Mouse (Mus musculus): ENCODE results near the gene Jam3. TPM values are rescaled to one million over a fixed set of nuclear protein-coding genes. Genes with fewer than 3 reads are reported as not detected.

The Jam3 gene
- polyA plus RNA-seq, 1 experiment, result 10.7 TPM

DNA sequence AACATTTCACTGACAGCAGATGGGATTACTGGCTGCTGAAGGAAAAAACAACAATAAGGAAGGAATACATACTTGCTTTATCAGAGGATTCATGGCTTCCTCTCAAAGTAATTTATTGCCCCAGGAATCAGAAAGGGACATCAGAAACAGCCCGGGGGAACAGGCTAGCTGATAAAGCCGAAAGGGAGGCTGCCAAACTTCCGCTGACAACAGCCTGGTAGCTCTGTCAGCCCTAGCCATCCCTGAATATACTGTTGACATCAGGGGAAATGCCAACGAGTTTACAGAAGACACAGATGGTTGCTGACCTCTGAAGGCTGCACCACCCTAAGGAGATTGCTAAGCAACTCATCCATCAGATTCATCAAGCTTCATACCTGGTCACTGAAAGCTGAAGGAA is 26.6 kb downstream of the Jam3 start:
- TF ChIP-seq CTCF (IDR thresholded peaks at IDR 0.05; ENCODE audit: insufficient read depth, low read length) (no peak), POLR2A (IDR thresholded peaks at IDR 0.05; ENCODE audit: borderline replicate concordance, extremely low read depth, low read depth, low read length) (no peak)
- no peak overlapping the region for H3K4me3 ChIP-seq (replicated peaks; ENCODE audit: extremely low read depth, low read depth, low read length)
- WGBS, result 43% methylated on average over 4 of the region's 4 CpGs
- H3K4me1 ChIP-seq (ENCODE audit: control insufficient read depth, insufficient read depth, low read length), result no peaks in the 10 kb centered on the region
- no peak for DNase-seq

GRCm38 (mm10) chr9:27126543-27126942 is 28.7 kb downstream of the Jam3 start:
- WGBS, result 91% methylated on average over 6 of the region's 6 CpGs
- DNase-seq, result no peak
- H3K4me1 ChIP-seq (ENCODE audit: control insufficient read depth, insufficient read depth, low read length), result no peaks in the 10 kb centered on the region
- H3K4me3 ChIP-seq (replicated peaks; ENCODE audit: extremely low read depth, low read depth, low read length), result no peak overlapping the region
- no peak for TF ChIP-seq CTCF (IDR thresholded peaks at IDR 0.05; ENCODE audit: insufficient read depth, low read length)
- no peak for TF ChIP-seq POLR2A (IDR thresholded peaks at IDR 0.05; ENCODE audit: borderline replicate concordance, extremely low read depth, low read depth, low read length)

DNA sequence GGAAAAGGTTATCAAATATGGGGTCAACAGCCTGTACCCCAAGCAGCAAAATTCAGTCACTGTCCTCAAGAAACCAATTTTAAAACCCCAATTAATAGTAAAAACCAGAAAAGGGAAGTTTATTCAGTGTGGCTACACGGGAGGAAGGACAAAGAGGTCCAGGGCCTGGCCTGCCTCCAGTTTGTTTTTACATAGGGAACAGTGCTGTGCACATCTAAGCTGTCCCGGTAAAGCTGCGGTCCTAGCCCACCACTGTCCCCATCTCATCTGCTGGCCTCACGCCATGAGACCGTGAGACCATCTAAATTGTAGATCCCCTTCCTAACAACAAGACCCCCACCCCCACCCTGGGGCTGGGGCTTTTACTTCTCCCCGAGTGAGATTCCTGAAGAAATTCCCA is 29.8 kb downstream of the Jam3 start:
- DNase-seq, result no peak
- TF ChIP-seq CTCF (IDR thresholded peaks at IDR 0.05; ENCODE audit: insufficient read depth, low read length) (no peak), POLR2A (IDR thresholded peaks at IDR 0.05; ENCODE audit: borderline replicate concordance, extremely low read depth, low read depth, low read length) (no peak)
- H3K4me1 ChIP-seq (ENCODE audit: control insufficient read depth, insufficient read depth, low read length), result no peaks in the 10 kb centered on the region
- no peak overlapping the region for H3K4me3 ChIP-seq (replicated peaks; ENCODE audit: extremely low read depth, low read depth, low read length)
- WGBS, result 39% methylated on average over 6 of the region's 6 CpGs

- Histone ChIP-seq H3K4me1 (ENCODE audit: control insufficient read depth, insufficient read depth, low read length) (no peaks in the 10 kb centered on the region), H3K4me3 (replicated peaks; ENCODE audit: extremely low read depth, low read depth, low read length) (no peak overlapping the region)
- WGBS, result 63% methylated on average over 2 of the region's 2 CpGs
- TF ChIP-seq POLR2A (IDR thresholded peaks at IDR 0.05; ENCODE audit: borderline replicate concordance, extremely low read depth, low read depth, low read length), result no peak
- no peak for TF ChIP-seq CTCF (IDR thresholded peaks at IDR 0.05; ENCODE audit: insufficient read depth, low read length)
- no peak for DNase-seq
Measured at GRCm38 (mm10) chr9:27123947-27124346, 31.3 kb downstream of the Jam3 start.

DNA sequence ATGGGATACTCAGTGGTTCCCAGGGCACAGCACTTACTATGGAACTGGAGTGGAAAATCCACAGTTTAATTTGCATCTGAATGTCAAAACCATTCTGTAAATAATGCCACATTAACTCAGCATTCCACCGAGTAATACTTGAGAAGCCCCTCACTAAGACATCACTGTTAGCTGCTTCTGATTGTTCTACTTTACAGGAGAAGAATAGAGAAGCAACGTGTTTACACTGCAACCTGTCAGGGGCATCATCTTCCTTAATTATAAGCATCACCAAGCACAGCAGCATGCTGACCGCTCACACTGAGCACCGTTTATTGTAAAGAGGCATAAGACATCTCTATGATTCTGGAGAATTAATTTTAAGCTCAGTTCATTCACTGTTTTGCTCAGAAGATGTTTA is 32.3 kb downstream of the Jam3 start:
- no peak for TF ChIP-seq POLR2A (IDR thresholded peaks at IDR 0.05; ENCODE audit: borderline replicate concordance, extremely low read depth, low read depth, low read length)
- no peak for TF ChIP-seq CTCF (IDR thresholded peaks at IDR 0.05; ENCODE audit: insufficient read depth, low read length)
- DNase-seq, result no peak
- Histone ChIP-seq H3K4me3 (replicated peaks; ENCODE audit: extremely low read depth, low read depth, low read length) (no peak overlapping the region), H3K4me1 (ENCODE audit: control insufficient read depth, insufficient read depth, low read length) (no peaks in the 10 kb centered on the region)
- 79% methylated on average over 4 of the region's 4 CpGs for WGBS

DNA sequence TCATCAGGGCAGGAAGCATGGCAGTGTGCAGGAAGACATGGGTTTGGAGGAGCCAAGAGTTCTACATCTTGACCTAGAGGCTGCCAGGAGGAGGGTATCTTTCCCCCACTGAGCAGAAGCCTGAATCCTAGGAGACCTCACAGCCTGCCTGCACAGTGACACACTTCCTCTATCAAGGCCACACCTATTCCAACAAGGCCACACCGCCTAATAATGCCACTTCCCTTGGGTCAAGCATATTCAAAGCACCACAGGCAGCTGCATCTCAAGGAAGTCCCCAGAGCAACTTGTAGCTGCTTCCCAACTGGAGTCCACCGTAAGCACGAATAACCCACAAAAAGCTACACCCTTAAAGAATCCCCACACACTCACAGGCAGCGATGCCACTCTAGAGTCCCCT is 33.1 kb downstream of the Jam3 start:
- WGBS, result 85% methylated on average over 4 of the region's 4 CpGs
- no peak for DNase-seq
- H3K4me3 ChIP-seq (replicated peaks; ENCODE audit: extremely low read depth, low read depth, low read length), result no peak overlapping the region
- no peak for TF ChIP-seq CTCF (IDR thresholded peaks at IDR 0.05; ENCODE audit: insufficient read depth, low read length)
- no peak for TF ChIP-seq POLR2A (IDR thresholded peaks at IDR 0.05; ENCODE audit: borderline replicate concordance, extremely low read depth, low read depth, low read length)
- H3K4me1 ChIP-seq (ENCODE audit: control insufficient read depth, insufficient read depth, low read length), result no peaks in the 10 kb centered on the region

GRCm38 (mm10) chr9:27121254-27121653 is 34.0 kb downstream of the Jam3 start:
- 74% methylated on average over 9 of the region's 9 CpGs for WGBS
- TF ChIP-seq POLR2A (IDR thresholded peaks at IDR 0.05; ENCODE audit: borderline replicate concordance, extremely low read depth, low read depth, low read length), result no peak
- TF ChIP-seq CTCF (IDR thresholded peaks at IDR 0.05; ENCODE audit: insufficient read depth, low read length), result no peak
- DNase-seq, result no peak

GRCm38 (mm10) chr9:27111756-27112155 is 43.5 kb downstream of the Jam3 start:
- Histone ChIP-seq H3K4me1 (ENCODE audit: control insufficient read depth, insufficient read depth, low read length) (peaks cover 2% of the 10 kb centered on the region), H3K4me3 (replicated peaks; ENCODE audit: extremely low read depth, low read depth, low read length) (no peak overlapping the region)
- no peak for TF ChIP-seq POLR2A (IDR thresholded peaks at IDR 0.05; ENCODE audit: borderline replicate concordance, extremely low read depth, low read depth, low read length)
- TF ChIP-seq CTCF (IDR thresholded peaks at IDR 0.05; ENCODE audit: insufficient read depth, low read length), result no peak
- no peak for DNase-seq
- 72% methylated on average over 3 of the region's 3 CpGs for WGBS

More at GRCm38 (mm10) chr9:27121254-27121653, 34.0 kb downstream of the Jam3 start:
- Histone ChIP-seq H3K4me3 (replicated peaks; ENCODE audit: extremely low read depth, low read depth, low read length) (no peak overlapping the region), H3K4me1 (ENCODE audit: control insufficient read depth, insufficient read depth, low read length) (no peaks in the 10 kb centered on the region)

GRCm38 (mm10) chr9:27110681-27111080 is 44.5 kb downstream of the Jam3 start:
- DNase-seq, result no peak
- WGBS, result 41% methylated on average over 5 of the region's 5 CpGs
- Histone ChIP-seq H3K4me3 (replicated peaks; ENCODE audit: extremely low read depth, low read depth, low read length) (no peak overlapping the region), H3K4me1 (ENCODE audit: control insufficient read depth, insufficient read depth, low read length) (peaks cover 2% of the 10 kb centered on the region)
- no peak for TF ChIP-seq POLR2A (IDR thresholded peaks at IDR 0.05; ENCODE audit: borderline replicate concordance, extremely low read depth, low read depth, low read length)
- TF ChIP-seq CTCF (IDR thresholded peaks at IDR 0.05; ENCODE audit: insufficient read depth, low read length), result no peak

DNA sequence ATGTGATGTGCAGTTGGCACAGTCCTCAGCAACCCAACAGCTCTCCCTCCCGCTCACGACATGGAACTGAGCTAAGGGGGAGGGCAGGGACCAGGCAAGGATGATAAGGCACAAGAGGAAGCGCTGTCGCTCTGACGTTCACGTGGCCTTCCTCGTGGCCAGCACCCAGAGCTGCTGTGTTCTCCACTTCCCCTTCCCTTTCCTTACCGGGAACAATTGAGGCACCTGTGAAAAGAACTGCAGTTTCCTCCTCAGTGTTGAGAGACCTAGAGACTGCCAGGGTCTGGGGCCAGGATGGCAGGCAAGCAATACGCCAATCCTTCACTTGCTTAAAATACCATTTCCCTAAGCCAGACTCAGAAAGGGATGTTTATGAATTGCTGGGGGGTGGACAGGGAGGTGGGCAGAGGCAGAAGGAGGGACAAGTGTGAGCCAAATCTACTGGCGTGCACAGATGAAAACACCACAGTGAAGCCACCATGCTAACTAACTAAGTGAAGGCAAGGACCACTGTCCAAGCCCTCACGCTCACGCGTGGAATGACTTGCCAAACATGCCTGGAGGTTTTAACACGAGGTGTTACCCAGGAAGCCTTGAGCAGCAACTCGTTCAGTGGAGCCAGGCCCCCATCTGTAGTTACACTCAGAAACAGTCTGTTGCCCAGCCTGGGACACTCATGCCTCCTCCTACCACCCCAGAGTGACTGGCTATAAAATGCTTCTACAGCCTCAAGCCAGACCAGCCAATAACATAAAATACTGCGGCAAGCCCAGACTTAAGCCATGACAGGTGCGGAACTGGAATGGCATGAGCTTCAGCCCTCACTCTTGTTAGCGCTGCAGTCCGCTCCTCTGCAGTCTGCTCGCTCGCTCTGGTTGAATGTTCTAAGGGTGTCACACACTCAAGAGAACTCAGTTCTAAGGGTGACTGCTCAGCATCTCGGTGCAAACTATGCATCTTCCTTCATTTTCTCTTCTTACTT is 45.4 kb downstream of the Jam3 start:
- TF ChIP-seq POLR2A (IDR thresholded peaks at IDR 0.05; ENCODE audit: borderline replicate concordance, extremely low read depth, low read depth, low read length) (no peak), CTCF (IDR thresholded peaks at IDR 0.05; ENCODE audit: insufficient read depth, low read length) (no peak)
- peak; percentile 16 for DNase-seq
- peaks cover 2% of the 10 kb centered on the region for H3K4me1 ChIP-seq (ENCODE audit: control insufficient read depth, insufficient read depth, low read length)
- no peak overlapping the region for H3K4me3 ChIP-seq (replicated peaks; ENCODE audit: extremely low read depth, low read depth, low read length)
- WGBS, result 46% methylated on average over 22 of the region's 22 CpGs

Measured in lung, adult 2 months (tissue).